Mouse (Mus musculus): ENCODE results near the gene Akap2. TPM values are rescaled to one million over a fixed set of nuclear protein-coding genes. Genes with fewer than 3 reads are reported as not detected.

Gene Akap2
- total and polyA plus RNA-seq, 2 experiments from 2014 or later: 11.5 to 37.7 TPM

- WGBS: 67% methylated on average over 6 of the region's 6 CpGs
- DNase-seq (ENCODE audit: low spot score) (no peak), ATAC-seq (no peak)
- peaks cover 3% of the 10 kb centered on the region; the same call in 1 of the 2 replicates for H3K4me1 ChIP-seq (ENCODE audit: insufficient read depth, low read length)
- no peaks in the 10 kb centered on the region for H3K27me3 ChIP-seq (ENCODE audit: insufficient read depth, low read length)
- H3K27ac ChIP-seq: no peak overlapping the region
- TF ChIP-seq CTCF (IDR thresholded peaks at IDR 0.05; ENCODE audit: low read depth): no peak
- no peaks in the 10 kb centered on the region for H3K9me3 ChIP-seq (ENCODE audit: low read length)
- H3K36me3 ChIP-seq (ENCODE audit: insufficient read depth, low read length): no peaks in the 10 kb centered on the region
- no peak overlapping the region for H3K9ac ChIP-seq (replicated peaks; ENCODE audit: low read length)
- H3K4me2 ChIP-seq (ENCODE audit: low read depth, low read length): no peak overlapping the region
- no peak overlapping the region for H3K4me3 ChIP-seq (ENCODE audit: low read length)
Observed at GRCm38 (mm10) chr4:57895902-57896301, 178.4 kb downstream of the Akap2 start.

DNA sequence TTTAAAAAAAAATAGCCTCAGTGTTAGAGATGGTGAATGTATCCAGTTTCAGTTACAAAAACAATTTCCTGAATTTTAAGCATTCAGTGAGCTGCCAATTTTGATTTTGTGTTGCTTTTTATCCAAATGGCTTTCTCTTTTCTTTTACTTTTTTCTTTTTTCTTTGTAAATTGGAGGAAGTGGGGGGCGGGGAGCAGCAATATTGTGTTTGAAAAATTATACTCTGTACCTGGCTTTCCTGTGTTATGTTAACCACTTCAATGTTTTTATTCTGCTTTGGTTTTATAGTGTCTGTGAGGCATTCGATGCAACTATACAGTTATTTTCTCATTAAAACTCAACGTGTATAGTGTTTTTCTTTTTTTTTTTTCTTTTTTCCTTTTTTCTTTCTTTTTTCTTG is 179.2 kb downstream of the Akap2 start:
- Histone ChIP-seq H3K27me3 (ENCODE audit: insufficient read depth, low read length) (no peaks in the 10 kb centered on the region), H3K9me3 (ENCODE audit: low read length) (no peaks in the 10 kb centered on the region), H3K9ac (replicated peaks; ENCODE audit: low read length) (no peak overlapping the region), H3K4me3 (ENCODE audit: low read length) (no peak overlapping the region), H3K4me1 (ENCODE audit: insufficient read depth, low read length) (peaks cover 3% of the 10 kb centered on the region; the same call in 1 of the 2 replicates), H3K27ac (no peak overlapping the region), H3K36me3 (ENCODE audit: insufficient read depth, low read length) (no peaks in the 10 kb centered on the region), H3K4me2 (ENCODE audit: low read depth, low read length) (no peak overlapping the region)
- TF ChIP-seq CTCF (IDR thresholded peaks at IDR 0.05; ENCODE audit: low read depth): no peak
- ATAC-seq (no peak), DNase-seq (ENCODE audit: low spot score) (no peak)
- 80% methylated on average over 3 of the region's 3 CpGs for WGBS

DNA sequence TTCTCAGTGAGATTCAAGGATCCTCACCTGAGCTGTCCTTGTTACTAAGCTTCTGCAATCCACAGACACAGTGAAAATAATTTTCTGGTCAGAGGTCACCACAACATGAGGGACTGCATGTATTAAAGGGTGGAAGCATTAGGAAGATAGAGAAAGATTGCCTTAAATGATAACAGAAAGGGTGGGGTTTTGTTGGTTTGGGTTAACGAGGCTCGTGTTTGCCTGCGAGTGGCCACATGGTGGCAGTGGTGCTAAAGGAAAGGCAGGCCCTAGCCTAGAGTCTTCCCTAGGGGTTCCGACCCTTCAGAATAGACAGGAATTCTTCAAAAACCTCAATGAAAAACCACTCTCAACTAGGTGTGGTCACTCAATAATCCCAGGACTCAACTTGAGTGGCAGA is 183.8 kb downstream of the Akap2 start:
- no peak overlapping the region for H3K4me3 ChIP-seq (ENCODE audit: low read length)
- no peak overlapping the region for H3K9ac ChIP-seq (replicated peaks; ENCODE audit: low read length)
- 15% methylated on average over 4 of the region's 4 CpGs for WGBS
- no peaks in the 10 kb centered on the region for H3K4me1 ChIP-seq (ENCODE audit: insufficient read depth, low read length)
- no peaks in the 10 kb centered on the region for H3K27me3 ChIP-seq (ENCODE audit: insufficient read depth, low read length)
- H3K4me2 ChIP-seq (ENCODE audit: low read depth, low read length): no peak overlapping the region
- no peaks in the 10 kb centered on the region for H3K36me3 ChIP-seq (ENCODE audit: insufficient read depth, low read length)
- ATAC-seq (peak; percentile 64), DNase-seq (ENCODE audit: low spot score) (peak; percentile 83)
- peak; percentile 87 for TF ChIP-seq CTCF (IDR thresholded peaks at IDR 0.05; ENCODE audit: low read depth)
- no peaks in the 10 kb centered on the region for H3K9me3 ChIP-seq (ENCODE audit: low read length)
- H3K27ac ChIP-seq: no peak overlapping the region

- DNase-seq (ENCODE audit: low spot score) (no peak), ATAC-seq (no peak)
- no peaks in the 10 kb centered on the region for H3K27me3 ChIP-seq (ENCODE audit: insufficient read depth, low read length)
- no peaks in the 10 kb centered on the region for H3K9me3 ChIP-seq (ENCODE audit: low read length)
- no peak for TF ChIP-seq CTCF (IDR thresholded peaks at IDR 0.05; ENCODE audit: low read depth)
- H3K4me3 ChIP-seq (ENCODE audit: low read length): no peak overlapping the region
- no peaks in the 10 kb centered on the region for H3K4me1 ChIP-seq (ENCODE audit: insufficient read depth, low read length)
- WGBS: 81% methylated on average over 5 of the region's 5 CpGs
- no peaks in the 10 kb centered on the region for H3K36me3 ChIP-seq (ENCODE audit: insufficient read depth, low read length)
- H3K9ac ChIP-seq (replicated peaks; ENCODE audit: low read length): no peak overlapping the region
- no peak overlapping the region for H3K4me2 ChIP-seq (ENCODE audit: low read depth, low read length)
- H3K27ac ChIP-seq: no peak overlapping the region
Observed at GRCm38 (mm10) chr4:57902619-57903018, 185.2 kb downstream of the Akap2 start.

DNA sequence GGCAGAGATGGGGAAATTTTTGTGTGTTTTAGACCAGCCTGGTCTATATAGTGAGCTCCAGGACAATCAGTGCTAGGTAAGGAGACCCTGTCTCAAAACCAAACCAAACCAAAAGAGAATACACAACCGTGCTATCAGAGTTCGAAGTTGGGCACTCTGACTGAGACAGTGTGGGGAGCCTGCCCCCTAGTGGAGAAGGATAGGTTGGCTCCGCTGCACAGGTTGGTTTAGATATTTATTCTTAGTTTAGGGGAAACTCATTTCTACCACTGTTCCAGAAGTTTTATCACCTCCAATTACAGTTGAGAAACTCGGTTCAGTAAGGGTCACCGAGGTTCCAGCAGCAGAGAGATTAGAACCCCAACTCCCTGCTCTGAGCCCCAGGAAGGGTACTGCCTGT is 186.8 kb downstream of the Akap2 start:
- Histone ChIP-seq H3K27ac (no peak overlapping the region), H3K36me3 (ENCODE audit: insufficient read depth, low read length) (no peaks in the 10 kb centered on the region), H3K4me2 (ENCODE audit: low read depth, low read length) (no peak overlapping the region), H3K9me3 (ENCODE audit: low read length) (no peaks in the 10 kb centered on the region), H3K27me3 (ENCODE audit: insufficient read depth, low read length) (no peaks in the 10 kb centered on the region), H3K4me1 (ENCODE audit: insufficient read depth, low read length) (no peaks in the 10 kb centered on the region), H3K4me3 (ENCODE audit: low read length) (no peak overlapping the region), H3K9ac (replicated peaks; ENCODE audit: low read length) (no peak overlapping the region)
- peak; percentile 72 for ATAC-seq
- TF ChIP-seq CTCF (IDR thresholded peaks at IDR 0.05; ENCODE audit: low read depth): peak; percentile 93
- peak; percentile 84 for DNase-seq (ENCODE audit: low spot score)
- 5% methylated on average over 5 of the region's 5 CpGs for WGBS

DNA sequence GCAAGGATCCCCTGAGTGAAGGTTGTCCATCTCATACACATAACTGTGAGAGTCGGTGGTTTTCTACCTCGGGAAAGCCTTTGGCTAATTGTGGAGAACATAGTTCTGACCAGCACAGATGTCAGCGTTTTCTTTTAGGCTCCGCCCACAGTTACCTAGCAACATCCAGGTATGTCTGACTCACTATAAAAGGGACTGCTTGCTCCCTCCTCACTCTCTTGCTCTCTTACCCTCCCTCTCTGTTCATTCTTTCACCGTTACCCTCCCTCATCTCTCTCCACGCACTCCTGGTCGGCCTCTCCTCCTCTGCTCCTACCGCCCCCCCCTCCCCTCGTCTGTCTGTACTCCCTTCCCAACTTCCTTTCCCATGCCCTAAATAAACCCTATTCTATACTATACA is 187.2 kb downstream of the Akap2 start:
- no peaks in the 10 kb centered on the region for H3K4me1 ChIP-seq (ENCODE audit: insufficient read depth, low read length)
- ATAC-seq: peak; percentile 48
- H3K4me2 ChIP-seq (ENCODE audit: low read depth, low read length): no peak overlapping the region
- H3K9me3 ChIP-seq (ENCODE audit: low read length): no peaks in the 10 kb centered on the region
- 24% methylated on average over 9 of the region's 9 CpGs for WGBS
- no peak for DNase-seq (ENCODE audit: low spot score)
- no peak overlapping the region for H3K4me3 ChIP-seq (ENCODE audit: low read length)
- no peak overlapping the region for H3K9ac ChIP-seq (replicated peaks; ENCODE audit: low read length)
- H3K27me3 ChIP-seq (ENCODE audit: insufficient read depth, low read length): no peaks in the 10 kb centered on the region
- no peak overlapping the region for H3K27ac ChIP-seq
- H3K36me3 ChIP-seq (ENCODE audit: insufficient read depth, low read length): no peaks in the 10 kb centered on the region
- no peak for TF ChIP-seq CTCF (IDR thresholded peaks at IDR 0.05; ENCODE audit: low read depth)

GRCm38 (mm10) chr4:57906708-57907107 is 189.3 kb downstream of the Akap2 start:
- TF ChIP-seq CTCF (IDR thresholded peaks at IDR 0.05; ENCODE audit: low read depth): no peak
- H3K27ac ChIP-seq: no peak overlapping the region
- no peaks in the 10 kb centered on the region for H3K27me3 ChIP-seq (ENCODE audit: insufficient read depth, low read length)
- no peaks in the 10 kb centered on the region for H3K9me3 ChIP-seq (ENCODE audit: low read length)
- no peaks in the 10 kb centered on the region for H3K4me1 ChIP-seq (ENCODE audit: insufficient read depth, low read length)
- no peak overlapping the region for H3K4me2 ChIP-seq (ENCODE audit: low read depth, low read length)
- no peaks in the 10 kb centered on the region for H3K36me3 ChIP-seq (ENCODE audit: insufficient read depth, low read length)
- H3K4me3 ChIP-seq (ENCODE audit: low read length): no peak overlapping the region
- no peak for DNase-seq (ENCODE audit: low spot score)
- WGBS: 60% methylated on average over 2 of the region's 2 CpGs
- no peak for ATAC-seq
- H3K9ac ChIP-seq (replicated peaks; ENCODE audit: low read length): no peak overlapping the region

Data from hindbrain, postnatal 0 days (tissue).